Mouse (Mus musculus): ENCODE measurements around the gene Krt79. TPM values are rescaled to one million over a fixed set of nuclear protein-coding genes. Genes with fewer than 3 reads are reported as not detected.

The Krt79 gene
- polyA plus RNA-seq, 1 experiment, result not detected

DNA sequence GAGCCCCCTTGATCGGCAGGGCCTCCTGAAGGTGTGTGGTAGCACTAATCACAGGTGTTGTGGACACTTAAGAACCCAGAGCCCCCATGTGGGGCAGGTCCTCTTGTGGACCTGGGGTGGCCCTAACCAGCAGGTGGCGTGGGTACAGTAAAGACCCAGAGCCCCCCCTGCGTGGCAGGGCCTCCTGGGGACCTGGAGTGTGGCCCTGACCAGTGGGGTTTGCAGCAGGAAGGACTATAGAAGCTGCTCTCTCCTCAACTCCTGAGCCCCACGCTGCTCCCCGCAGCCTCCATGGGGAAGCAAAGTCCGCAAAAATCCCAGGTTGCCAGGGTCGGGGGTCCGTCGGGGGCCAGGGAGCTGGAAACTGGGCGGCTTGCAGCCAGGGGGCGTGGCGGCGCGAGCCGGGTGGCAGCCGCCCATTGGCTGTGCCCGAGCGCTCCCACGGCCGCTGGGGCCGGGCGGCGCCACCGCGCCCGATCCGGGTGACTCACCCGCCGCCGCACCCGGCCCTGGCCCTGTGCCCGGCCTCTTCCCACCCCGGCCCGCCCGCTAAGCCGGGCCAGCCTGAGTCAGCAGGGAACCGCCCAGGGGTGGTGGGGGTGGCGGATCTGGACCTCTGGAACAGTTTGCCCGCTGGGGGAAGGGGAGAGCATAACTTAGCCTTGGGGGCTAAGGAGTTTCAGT, 37.1 kb upstream of the Krt79 start:
- WGBS, result 5% methylated on average over 39 of the region's 39 CpGs
- Histone ChIP-seq H3K4me3 (replicated peaks; ENCODE audit: insufficient read depth, low read depth, low read length) (no peak overlapping the region), H3K4me1 (ENCODE audit: control insufficient read depth, insufficient read depth, low read length) (0 out of 2 replicates have a peak, but pooled peaks cover 2% of the 10 kb centered on the region), H3K27ac (ENCODE audit: insufficient read depth, low read length) (no peak overlapping the region), H3K27me3 (ENCODE audit: control insufficient read depth, insufficient read depth, low read length) (no peaks in the 10 kb centered on the region)
- peak; percentile 65 to 69 for DNase-seq
- TF ChIP-seq CTCF (IDR thresholded peaks at IDR 0.05; ENCODE audit: borderline replicate concordance, insufficient read depth, low read depth, low read length) (no peak), POLR2A (IDR thresholded peaks at IDR 0.05; ENCODE audit: borderline replicate concordance, insufficient read depth, low read length) (no peak)

DNA sequence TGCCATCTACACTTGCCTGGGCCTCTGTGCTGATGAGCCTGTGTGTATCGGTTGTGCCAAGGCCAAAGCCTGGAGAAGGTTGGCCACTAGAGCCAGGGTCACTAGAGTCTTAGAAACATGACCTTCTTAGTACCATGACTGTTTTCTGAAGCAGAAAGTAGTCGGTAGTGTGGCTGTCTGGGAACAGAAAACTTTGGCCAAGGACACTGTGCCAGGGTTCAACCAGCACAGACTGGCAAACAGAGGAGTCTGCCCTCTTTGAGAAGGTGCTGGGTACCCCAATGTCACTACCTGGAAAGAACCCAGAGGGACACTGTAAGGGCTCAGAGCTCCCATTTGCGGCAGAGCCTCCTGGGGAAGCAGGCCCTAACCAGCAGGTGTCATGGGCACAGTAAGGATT, 36.5 kb upstream of the Krt79 start:
- TF ChIP-seq CTCF (IDR thresholded peaks at IDR 0.05; ENCODE audit: borderline replicate concordance, insufficient read depth, low read depth, low read length) (no peak), POLR2A (IDR thresholded peaks at IDR 0.05; ENCODE audit: borderline replicate concordance, insufficient read depth, low read length) (no peak)
- Histone ChIP-seq H3K27me3 (ENCODE audit: control insufficient read depth, insufficient read depth, low read length) (no peaks in the 10 kb centered on the region), H3K4me3 (replicated peaks; ENCODE audit: insufficient read depth, low read depth, low read length) (no peak overlapping the region), H3K27ac (ENCODE audit: insufficient read depth, low read length) (no peak overlapping the region), H3K4me1 (ENCODE audit: control insufficient read depth, insufficient read depth, low read length) (0 out of 2 replicates have a peak, but pooled peaks cover 2% of the 10 kb centered on the region)
- WGBS, result 69% methylated on average over 3 of the region's 3 CpGs
- no peak for DNase-seq

DNA sequence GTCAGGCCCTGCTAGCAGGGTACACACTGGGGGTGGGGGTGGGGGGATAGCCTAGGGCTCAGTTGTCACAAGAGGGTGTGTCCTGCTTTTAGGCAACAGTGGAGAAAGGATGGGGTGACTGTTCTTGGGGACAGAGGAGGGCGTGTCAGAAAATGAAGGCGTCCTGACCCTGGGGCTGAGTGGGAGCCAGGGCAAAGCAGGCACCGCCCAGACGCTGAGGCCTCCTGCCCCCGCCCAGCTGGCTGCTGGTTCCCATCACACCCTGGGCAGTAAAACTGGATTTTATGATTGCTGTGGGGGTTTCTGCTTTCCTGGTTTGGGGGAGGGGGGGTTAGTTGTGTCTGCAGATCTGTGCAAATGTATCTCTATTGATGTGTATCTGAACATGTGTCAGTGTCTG, 35.9 kb upstream of the Krt79 start:
- no peaks in the 10 kb centered on the region for H3K27me3 ChIP-seq (ENCODE audit: control insufficient read depth, insufficient read depth, low read length)
- 0 out of 2 replicates have a peak, but pooled peaks cover 2% of the 10 kb centered on the region for H3K4me1 ChIP-seq (ENCODE audit: control insufficient read depth, insufficient read depth, low read length)
- H3K4me3 ChIP-seq (replicated peaks; ENCODE audit: insufficient read depth, low read depth, low read length), result no peak overlapping the region
- 90% methylated on average over 5 of the region's 5 CpGs for WGBS
- DNase-seq, result no peak
- TF ChIP-seq CTCF (IDR thresholded peaks at IDR 0.05; ENCODE audit: borderline replicate concordance, insufficient read depth, low read depth, low read length) (no peak), POLR2A (IDR thresholded peaks at IDR 0.05; ENCODE audit: borderline replicate concordance, insufficient read depth, low read length) (no peak)
- H3K27ac ChIP-seq (ENCODE audit: insufficient read depth, low read length), result no peak overlapping the region

DNA sequence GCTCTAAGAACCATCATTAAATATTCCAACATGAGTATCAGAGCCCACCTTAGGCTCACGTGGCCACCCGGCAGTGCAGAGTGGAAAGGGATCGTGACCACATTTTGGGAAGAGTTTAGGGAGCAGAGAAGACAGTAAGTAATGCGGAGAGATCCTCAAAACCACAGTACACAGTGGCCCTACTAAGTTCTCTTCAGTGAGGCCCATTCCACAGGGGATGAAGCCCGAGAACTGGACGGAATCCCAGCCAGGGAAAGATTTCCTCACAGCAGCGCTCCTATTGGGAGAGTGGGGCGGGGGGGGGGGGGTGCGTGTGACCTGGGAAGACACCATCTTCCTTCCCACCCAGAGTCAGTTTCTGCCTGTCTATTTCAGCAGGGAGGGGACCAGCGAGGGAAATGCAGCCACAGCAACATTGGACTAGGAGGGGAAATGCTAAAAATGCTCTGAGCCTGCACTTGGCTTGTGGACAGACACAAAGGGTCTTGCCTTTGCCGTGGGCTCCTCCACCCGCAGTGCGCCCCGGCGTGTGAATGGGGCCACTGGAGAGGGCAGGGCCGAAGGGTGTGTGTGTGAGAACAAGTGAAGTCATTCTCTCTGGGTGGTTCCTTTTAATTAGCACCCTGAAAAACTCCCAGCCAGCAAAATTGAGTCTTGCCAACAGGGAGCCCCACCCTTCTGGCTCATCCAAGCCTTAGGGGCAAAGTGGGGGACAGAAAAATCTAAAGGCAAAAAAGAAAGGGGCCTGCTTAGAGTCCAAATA, 34.1 kb upstream of the Krt79 start:
- DNase-seq, result no peak
- TF ChIP-seq CTCF (IDR thresholded peaks at IDR 0.05; ENCODE audit: borderline replicate concordance, insufficient read depth, low read depth, low read length), result no peak
- no peak for TF ChIP-seq POLR2A (IDR thresholded peaks at IDR 0.05; ENCODE audit: borderline replicate concordance, insufficient read depth, low read length)
- 52% methylated on average over 16 of the region's 16 CpGs for WGBS

DNA sequence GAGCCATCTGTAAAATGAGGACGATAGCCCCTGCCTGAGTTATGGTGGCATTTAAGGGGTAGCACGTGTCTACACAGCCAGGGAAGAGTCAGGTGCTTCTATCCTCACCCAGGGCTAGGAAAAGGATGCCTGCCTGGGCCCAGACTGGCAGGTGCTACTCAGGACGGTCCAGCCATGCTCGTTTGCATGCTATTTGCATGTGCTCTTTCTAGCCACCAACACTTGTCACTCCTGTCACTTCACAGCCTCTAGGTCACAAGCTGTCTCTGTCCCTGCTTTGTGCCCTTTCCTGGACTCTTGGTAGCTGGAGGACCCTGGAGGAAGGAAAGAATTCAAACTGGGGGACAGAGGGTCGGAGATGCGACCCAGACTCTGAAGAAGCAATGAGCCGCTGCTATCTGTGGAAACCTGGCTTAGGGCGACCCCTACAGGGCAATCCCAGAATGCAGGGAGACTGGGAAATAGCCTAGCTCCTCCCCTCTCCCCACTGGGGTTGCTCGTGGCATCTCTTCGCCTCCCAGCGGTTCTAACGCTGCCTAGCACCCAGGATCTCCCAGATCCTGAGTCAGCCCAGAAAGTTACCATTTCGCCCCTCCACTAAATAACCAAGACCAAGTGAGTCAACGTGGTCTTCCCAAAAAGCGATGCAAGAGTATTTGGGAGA, 33.4 kb upstream of the Krt79 start:
- peak; percentile 70 to 84 for DNase-seq
- no peaks in the 10 kb centered on the region for H3K27me3 ChIP-seq (ENCODE audit: control insufficient read depth, insufficient read depth, low read length)
- H3K27ac ChIP-seq (ENCODE audit: insufficient read depth, low read length), result no peak overlapping the region
- H3K4me3 ChIP-seq (replicated peaks; ENCODE audit: insufficient read depth, low read depth, low read length), result no peak overlapping the region
- TF ChIP-seq POLR2A (IDR thresholded peaks at IDR 0.05; ENCODE audit: borderline replicate concordance, insufficient read depth, low read length) (no peak), CTCF (IDR thresholded peaks at IDR 0.05; ENCODE audit: borderline replicate concordance, insufficient read depth, low read depth, low read length) (peak; percentile 87)
- 0 out of 2 replicates have a peak, but pooled peaks cover 2% of the 10 kb centered on the region for H3K4me1 ChIP-seq (ENCODE audit: control insufficient read depth, insufficient read depth, low read length)
- WGBS, result 14% methylated on average over 15 of the region's 15 CpGs

More for the DNA sequence above, 34.1 kb upstream of the Krt79 start:
- no peak overlapping the region for H3K27ac ChIP-seq (ENCODE audit: insufficient read depth, low read length)
- no peaks in the 10 kb centered on the region for H3K27me3 ChIP-seq (ENCODE audit: control insufficient read depth, insufficient read depth, low read length)
- H3K4me3 ChIP-seq (replicated peaks; ENCODE audit: insufficient read depth, low read depth, low read length), result no peak overlapping the region
- H3K4me1 ChIP-seq (ENCODE audit: control insufficient read depth, insufficient read depth, low read length), result 0 out of 2 replicates have a peak, but pooled peaks cover 2% of the 10 kb centered on the region

DNA sequence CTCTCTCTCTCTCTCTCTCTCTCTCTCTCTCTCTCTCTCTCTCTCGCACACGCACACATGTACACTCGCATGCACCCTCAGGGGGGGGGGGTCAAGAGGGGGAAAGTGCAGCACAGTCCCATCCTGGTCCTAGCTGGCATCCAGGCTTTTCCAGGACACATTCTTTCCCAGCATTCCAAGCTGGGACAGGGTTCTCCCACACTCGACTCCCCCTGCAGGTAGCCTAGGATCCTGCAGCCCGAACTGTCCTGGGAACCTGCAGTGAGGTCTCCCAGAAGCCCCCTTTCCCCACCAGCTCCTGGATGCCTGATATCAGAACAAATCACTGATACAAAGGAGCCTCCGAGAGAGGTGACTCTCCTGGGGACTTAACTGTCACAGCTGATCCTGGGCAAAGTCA, 30.4 kb upstream of the Krt79 start:
- 10% methylated on average over 4 of the region's 6 CpGs for WGBS
- TF ChIP-seq CTCF (IDR thresholded peaks at IDR 0.05; ENCODE audit: borderline replicate concordance, insufficient read depth, low read depth, low read length) (peak; percentile 49; the same call in 1 of the 2 replicates), POLR2A (IDR thresholded peaks at IDR 0.05; ENCODE audit: borderline replicate concordance, insufficient read depth, low read length) (no peak)
- no peaks in the 10 kb centered on the region for H3K4me1 ChIP-seq (ENCODE audit: control insufficient read depth, insufficient read depth, low read length)
- no peaks in the 10 kb centered on the region for H3K27me3 ChIP-seq (ENCODE audit: control insufficient read depth, insufficient read depth, low read length)
- no peak overlapping the region for H3K27ac ChIP-seq (ENCODE audit: insufficient read depth, low read length)
- DNase-seq, result no peak
- H3K4me3 ChIP-seq (replicated peaks; ENCODE audit: insufficient read depth, low read depth, low read length), result no peak overlapping the region

DNA sequence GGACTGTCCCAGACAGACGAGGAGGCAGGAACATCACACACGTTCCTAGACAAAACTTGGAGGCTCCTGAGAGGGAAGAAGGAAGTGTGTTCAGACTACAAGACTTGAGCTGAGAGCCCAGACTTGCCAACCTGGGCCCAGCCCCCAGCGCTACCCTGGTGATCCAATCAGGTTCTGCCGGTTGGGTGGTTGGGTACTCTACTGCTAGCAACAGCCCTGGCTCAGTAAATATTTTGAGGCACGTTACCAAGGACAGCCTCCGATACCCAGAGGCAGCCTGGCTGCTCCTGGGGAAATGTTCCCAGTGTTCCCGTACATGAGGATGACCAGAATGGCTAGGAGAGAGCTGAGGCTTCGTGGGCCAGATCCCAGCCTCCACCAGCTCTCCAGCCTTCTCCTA, 26.7 kb upstream of the Krt79 start:
- Histone ChIP-seq H3K4me1 (ENCODE audit: control insufficient read depth, insufficient read depth, low read length) (no peaks in the 10 kb centered on the region), H3K27me3 (ENCODE audit: control insufficient read depth, insufficient read depth, low read length) (no peaks in the 10 kb centered on the region), H3K27ac (ENCODE audit: insufficient read depth, low read length) (no peak overlapping the region), H3K4me3 (replicated peaks; ENCODE audit: insufficient read depth, low read depth, low read length) (no peak overlapping the region)
- no peak for DNase-seq
- no peak for TF ChIP-seq POLR2A (IDR thresholded peaks at IDR 0.05; ENCODE audit: borderline replicate concordance, insufficient read depth, low read length)
- TF ChIP-seq CTCF (IDR thresholded peaks at IDR 0.05; ENCODE audit: borderline replicate concordance, insufficient read depth, low read depth, low read length), result no peak
- 69% methylated on average over 8 of the region's 8 CpGs for WGBS

Data from cerebellum, adult 2 months (tissue).